Mouse (Mus musculus): ENCODE results near the gene Abhd14a. TPM values are rescaled to one million over a fixed set of nuclear protein-coding genes. Genes with fewer than 3 reads are reported as not detected.

Abhd14a gene
- 29.5 and 29.8 TPM in 2 replicates for polyA plus RNA-seq (2015; fragmentation: Nextera tagmentation; extraction: Ambion mirVana)

GRCm38 (mm10) chr9:106447348-106447747, at the start of gene Abhd14a, which contains the start of gene Abhd14b:
Abhd14a (minus strand) TSS chr9:106447678.
Abhd14b (plus strand) TSS chr9:106447459.

GRCm38 (mm10) chr9:106476924-106477484, 29.5 kb upstream of the Abhd14a start, which contains the start of gene Parp3:
Parp3 (minus strand) TSS chr9:106476949.

GRCm38 (mm10) chr9:106475663-106476001, 28.2 kb upstream of the Abhd14a start, which contains the start of gene Rrp9:
Rrp9 (plus strand) TSS chr9:106475963.

GRCm38 (mm10) chr9:106465571-106466200, 18.2 kb upstream of the Abhd14a start, which contains the start of gene Gpr62:
Gpr62 (minus strand) TSS chr9:106465938.

GRCm38 (mm10) chr9:106453271-106454070, 6.0 kb upstream of the Abhd14a start, which contains the start of gene Pcbp4:
Pcbp4 (plus strand) TSS chr9:106453291.

GRCm38 (mm10) chr9:106429221-106430014, 18.1 kb downstream of the Abhd14a start, which contains the start of gene Rpl29:
Rpl29 (plus strand) TSS chr9:106429454.

Other genes with a start within 250 kb of the Abhd14a start
- gene Ppm1m, start 247.9 kb downstream of the Abhd14a start, polyA plus RNA-seq (2015; fragmentation: Nextera tagmentation; extraction: Ambion mirVana): 26.4 and 28.0 TPM in 2 replicates
- gene Twf2, start 244.6 kb downstream of the Abhd14a start, polyA plus RNA-seq (2015; fragmentation: Nextera tagmentation; extraction: Ambion mirVana): 25.3 and 29.8 TPM in 2 replicates
- 0.08 and 0.11 TPM in 2 replicates for gene Tlr9, start 225.1 kb downstream of the Abhd14a start, polyA plus RNA-seq (2015; fragmentation: Nextera tagmentation; extraction: Ambion mirVana)
- 94.5 and 99.0 TPM in 2 replicates for gene Alas1, start 199.0 kb downstream of the Abhd14a start, polyA plus RNA-seq (2015; fragmentation: Nextera tagmentation; extraction: Ambion mirVana)
- 7.2 and 7.5 TPM in 2 replicates for gene Poc1a, start 166.6 kb downstream of the Abhd14a start, polyA plus RNA-seq (2015; fragmentation: Nextera tagmentation; extraction: Ambion mirVana)
- 9.4 and 9.9 TPM in 2 replicates for gene Dusp7, start 79.0 kb downstream of the Abhd14a start, polyA plus RNA-seq (2015; fragmentation: Nextera tagmentation; extraction: Ambion mirVana)
- 752 and 771 TPM in 2 replicates for gene Rpl29, start 18.2 kb downstream of the Abhd14a start, polyA plus RNA-seq (2015; fragmentation: Nextera tagmentation; extraction: Ambion mirVana)
- gene Acy1, start 9.4 kb downstream of the Abhd14a start, polyA plus RNA-seq (2015; fragmentation: Nextera tagmentation; extraction: Ambion mirVana): 15.1 and 15.3 TPM in 2 replicates
- 23.9 and 25.9 TPM in 2 replicates for gene Abhd14b, start 219 bp downstream of the Abhd14a start, polyA plus RNA-seq (2015; fragmentation: Nextera tagmentation; extraction: Ambion mirVana)
- gene Pcbp4, start 5.6 kb upstream of the Abhd14a start, polyA plus RNA-seq (2015; fragmentation: Nextera tagmentation; extraction: Ambion mirVana): 20.7 and 21.1 TPM in 2 replicates
- gene Gpr62, start 18.3 kb upstream of the Abhd14a start, polyA plus RNA-seq (2015; fragmentation: Nextera tagmentation; extraction: Ambion mirVana): 0.39 and 0.44 TPM in 2 replicates
- gene Rrp9, start 28.3 kb upstream of the Abhd14a start, polyA plus RNA-seq (2015; fragmentation: Nextera tagmentation; extraction: Ambion mirVana): 27.7 and 27.9 TPM in 2 replicates
- 35.8 and 36.1 TPM in 2 replicates for gene Parp3, start 29.3 kb upstream of the Abhd14a start, polyA plus RNA-seq (2015; fragmentation: Nextera tagmentation; extraction: Ambion mirVana)
- gene Iqcf1, start 52.3 kb upstream of the Abhd14a start, polyA plus RNA-seq (2015; fragmentation: Nextera tagmentation; extraction: Ambion mirVana): not detected in 2 replicates
- not detected in 2 replicates for gene Iqcf5, start 66.9 kb upstream of the Abhd14a start, polyA plus RNA-seq (2015; fragmentation: Nextera tagmentation; extraction: Ambion mirVana)
- not detected in 2 replicates for gene Iqcf3, start 114.0 kb upstream of the Abhd14a start, polyA plus RNA-seq (2015; fragmentation: Nextera tagmentation; extraction: Ambion mirVana)
- not detected in 2 replicates for gene Iqcf4, start 123.3 kb upstream of the Abhd14a start, polyA plus RNA-seq (2015; fragmentation: Nextera tagmentation; extraction: Ambion mirVana)
- not detected in 2 replicates for gene Iqcf6, start 178.9 kb upstream of the Abhd14a start, polyA plus RNA-seq (2015; fragmentation: Nextera tagmentation; extraction: Ambion mirVana)
- not detected in 2 replicates for gene Grm2, start 208.4 kb upstream of the Abhd14a start, polyA plus RNA-seq (2015; fragmentation: Nextera tagmentation; extraction: Ambion mirVana)
- gene Tex264, start 238.2 kb upstream of the Abhd14a start, polyA plus RNA-seq (2015; fragmentation: Nextera tagmentation; extraction: Ambion mirVana): 65.0 and 76.5 TPM in 2 replicates